Mouse (Mus musculus) cerebral cortex, adult 2 months (tissue): Measurements from ENCODE around the gene Slc26a8.

Experiments
- WGBS: fragments of 180-500 bp; shearing (Covaris S2); methylation state at CpG from one replicate; pipeline ENCODE4 v1.1.7; 2018; 5-methylcytosine and 5-hydroxymethylcytosine counted together

Slc26a8 gene

DNA sequence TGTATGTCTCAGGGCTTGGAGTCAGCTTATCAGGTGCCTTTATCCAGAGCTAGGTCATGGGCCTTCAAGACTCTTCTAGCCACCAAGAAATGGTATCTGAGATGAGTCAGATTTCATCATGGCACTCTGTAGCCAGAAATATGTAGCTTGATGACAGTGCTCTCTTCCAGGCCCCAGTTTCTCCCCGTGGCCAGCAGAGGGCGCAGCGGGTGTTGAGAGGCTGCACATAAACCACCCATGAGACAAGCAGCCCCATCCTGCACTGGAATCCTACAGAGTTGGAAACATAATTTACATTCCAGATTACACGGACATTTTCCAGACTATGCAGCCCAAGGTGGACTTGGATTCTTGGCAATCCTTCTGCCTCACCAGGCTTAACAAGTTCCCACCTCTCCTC is 97.0 kb downstream of the Slc26a8 start:
- 9% methylated on average over 4 of the region's 4 CpGs for WGBS

DNA sequence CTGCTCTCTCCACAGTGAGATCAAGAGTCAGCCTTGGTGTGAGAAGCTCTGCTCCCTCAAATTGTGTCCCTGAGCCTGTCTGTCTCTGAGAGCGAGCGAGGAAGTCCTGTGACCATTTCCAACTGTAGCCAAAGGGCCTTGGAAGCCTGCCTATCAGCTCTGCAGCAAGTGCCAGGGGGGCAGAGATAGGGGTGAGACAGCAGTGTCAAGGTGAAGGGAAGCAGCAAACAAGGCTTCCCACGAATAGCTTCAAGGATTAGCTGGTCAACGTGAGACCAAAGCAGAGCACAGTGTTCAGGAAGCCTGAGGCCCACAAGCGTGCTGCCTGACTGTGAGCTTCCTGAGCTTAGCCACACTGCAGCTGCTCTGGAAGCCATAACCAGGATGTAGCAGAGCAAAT is 98.6 kb downstream of the Slc26a8 start:
- 95% methylated on average over 5 of the region's 5 CpGs for WGBS

DNA sequence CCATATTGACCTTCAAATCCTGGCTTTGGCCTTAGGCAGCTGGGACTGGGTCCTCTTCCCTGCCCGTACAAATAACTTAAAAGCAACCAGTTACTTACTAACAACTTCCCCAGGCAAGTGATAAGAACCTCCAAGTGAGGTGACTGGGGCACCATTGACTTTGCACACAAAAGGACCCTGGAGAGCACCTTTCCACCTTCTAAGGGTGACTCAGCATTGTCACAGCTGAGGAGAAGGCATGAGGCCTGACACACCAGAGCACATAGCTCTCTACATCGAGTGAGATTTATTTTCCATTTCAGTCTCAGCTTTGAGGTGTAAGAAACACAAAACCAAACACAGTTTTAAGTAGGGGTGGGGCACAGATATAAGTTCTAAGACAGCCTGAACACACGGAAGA is 99.4 kb downstream of the Slc26a8 start:
- whole genome bisulfite sequencing: 72% methylated on average over 3 of the region's 3 CpGs

DNA sequence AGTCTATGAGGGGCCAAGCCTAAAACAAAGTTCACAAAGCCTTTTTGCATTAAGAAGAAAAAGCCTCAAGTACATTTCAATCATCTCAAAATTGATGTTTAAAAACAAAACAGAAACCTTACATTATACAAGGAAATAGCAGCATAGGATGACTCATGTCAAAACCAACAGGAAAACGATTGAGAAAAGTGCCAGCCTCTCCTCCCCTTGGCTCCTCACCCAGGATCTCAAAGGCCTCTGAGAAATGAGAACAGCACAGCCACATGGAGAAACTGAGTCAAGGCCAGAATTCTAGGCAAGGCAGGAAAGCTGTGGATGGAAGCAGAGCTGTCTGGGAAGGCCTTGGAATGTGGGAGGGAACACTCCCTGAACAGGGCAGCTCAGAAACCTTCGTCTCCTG is 101.4 kb downstream of the Slc26a8 start:
- 33% methylated on average over 2 of the region's 2 CpGs for WGBS
